Mouse (Mus musculus) midbrain, postnatal 0 days (tissue): ENCODE data around the gene Caskin1. TPM values are rescaled to one million over a fixed set of nuclear protein-coding genes. Genes with fewer than 3 reads are reported as not detected.

ENCODE experiments used
- ATAC-seq: fragments of 200-750 bp; cut with Nextera tagmentation; 2 replicates; pipeline ENCODE4 v1.8.0; 2017; ENCODE audit warnings: moderate number of reproducible peaks, mild to moderate bottlenecking, moderate TSS enrichment, moderate library complexity; ENCODE audit not compliant: low FRiP score
- DNase-seq: peaks from one replicate; pipeline ENCODE4 v3.0.0-alpha.2; 2015; ENCODE audit warnings: low spot score
- H3K27ac ChIP-seq: fragments of 300-500 bp; sonication (generic); 2 replicates; pipeline ENCODE4 v1.5.1; 2014; ENCODE audit warnings: low read depth, mild to moderate bottlenecking, low read length, mixed read lengths
- H3K27me3 ChIP-seq: fragments of 300-500 bp; sonication (generic); 2 replicates; pipeline ENCODE4 v1.6.1; 2014; ENCODE audit warnings: low read length, control low read depth, mixed read lengths; ENCODE audit not compliant: insufficient read depth
- H3K36me3 ChIP-seq: fragments of 300-500 bp; sonication (generic); 2 replicates; pipeline ENCODE4 v1.6.1; 2014; ENCODE audit warnings: low read length, control low read depth, mixed read lengths; ENCODE audit not compliant: insufficient read depth
- H3K4me1 ChIP-seq: fragments of 300-500 bp; sonication (generic); 2 replicates; pipeline ENCODE4 v1.6.1; 2014; ENCODE audit warnings: mild to moderate bottlenecking, control low read depth, antibody characterized with exemption, low read length, mixed read lengths; ENCODE audit not compliant: insufficient read depth
- H3K4me2 ChIP-seq: fragments of 300-500 bp; sonication (generic); 2 replicates; pipeline ENCODE4 v1.6.1; 2014; ENCODE audit warnings: low read depth, mild to moderate bottlenecking, low read length, mixed read lengths; ENCODE audit not compliant: poor library complexity, severe bottlenecking
- H3K4me3 ChIP-seq: fragments of 300-500 bp; sonication (generic); 2 replicates; pipeline ENCODE4 v1.5.1; 2014; ENCODE audit warnings: low read depth, mild to moderate bottlenecking, low read length, moderate library complexity
- H3K9ac ChIP-seq: fragments of 300-500 bp; sonication (generic); replicated peaks from 2 replicates; pipeline ENCODE4 v1.6.1; 2014; ENCODE audit warnings: mild to moderate bottlenecking, low read length, moderate library complexity, mixed read lengths; ENCODE audit not compliant: poor library complexity, severe bottlenecking
- H3K9me3 ChIP-seq: fragments of 300-500 bp; sonication (generic); 2 replicates; pipeline ENCODE4 v1.6.1; 2016; ENCODE audit warnings: low read length, control low read depth
- CTCF ChIP-seq: IDR thresholded peaks from 2 replicates; pipeline ENCODE4 v1.5.1; 2016; ENCODE audit warnings: antibody characterized with exemption, mild to moderate bottlenecking
- WGBS: fragments of 180-500 bp; shearing (Covaris S2); extraction: QIAGEN DNeasy Blood & Tissue Kit; methylation state at CpG from one replicate; pipeline ENCODE4 v1.1.7; 2014; 5-methylcytosine and 5-hydroxymethylcytosine counted together
- polyA plus RNA-seq: library from polyadenylated mRNA; unstranded; fragments of >200 nt; fragmentation: Nextera tagmentation; extraction: Ambion mirVana; gene quantifications from 2 replicates; pipeline ENCODE4 v1.2.1, GENCODE M21; 2015
- total RNA-seq: library from RNA; depleted of rRNA; stranded (reverse); fragments of >200 nt; gene quantifications from 2 replicates; pipeline ENCODE4 v1.2.3, GENCODE M21; 2014

Caskin1 gene
- total and polyA plus RNA-seq, 2 experiments from 2014 or later, result 47.5 to 151 TPM

- peaks cover 35% of the 10 kb centered on the region for H3K36me3 ChIP-seq
- no peak overlapping the region for H3K4me2 ChIP-seq
- H3K27me3 ChIP-seq, result no peaks in the 10 kb centered on the region
- no peak overlapping the region for H3K9ac ChIP-seq
- H3K9me3 ChIP-seq, result no peaks in the 10 kb centered on the region
- WGBS, result 82% methylated on average over 5 of the region's 5 CpGs
- TF ChIP-seq CTCF, result no peak
- no peak for ATAC-seq
- peak; percentile 54 for DNase-seq
- no peak overlapping the region for H3K4me3 ChIP-seq
- H3K27ac ChIP-seq, result no peak overlapping the region
- peaks cover 20% of the 10 kb centered on the region for H3K4me1 ChIP-seq
These were observed 13.8 kb upstream of the Caskin1 start for GRCm38 (mm10) chr17:24474557-24474956.

GRCm38 (mm10) chr17:24475586-24475985 lies 12.8 kb upstream of the Caskin1 start:
- TF ChIP-seq CTCF, result no peak
- DNase-seq, result no peak
- peaks cover 35% of the 10 kb centered on the region for H3K36me3 ChIP-seq
- H3K4me3 ChIP-seq, result no peak overlapping the region
- no peaks in the 10 kb centered on the region for H3K9me3 ChIP-seq
- no peak for ATAC-seq
- H3K27me3 ChIP-seq, result no peaks in the 10 kb centered on the region
- H3K9ac ChIP-seq, result no peak overlapping the region
- WGBS, result 93% methylated on average over 6 of the region's 6 CpGs
- no peak overlapping the region for H3K27ac ChIP-seq
- H3K4me2 ChIP-seq, result no peak overlapping the region
- H3K4me1 ChIP-seq, result peaks cover 20% of the 10 kb centered on the region

GRCm38 (mm10) chr17:24476022-24476776 lies 12.2 kb upstream of the Caskin1 start:
- Histone ChIP-seq H3K4me1 (peaks cover 20% of the 10 kb centered on the region), H3K36me3 (peaks cover 35% of the 10 kb centered on the region), H3K9me3 (no peaks in the 10 kb centered on the region), H3K4me3 (no peak overlapping the region), H3K27ac (no peak overlapping the region), H3K9ac (no peak overlapping the region), H3K27me3 (no peaks in the 10 kb centered on the region), H3K4me2 (no peak overlapping the region)
- WGBS, result 92% methylated on average over 10 of the region's 10 CpGs
- DNase-seq, result no peak
- ATAC-seq, result no peak
- no peak for TF ChIP-seq CTCF

- peak overlapping the region; percentile 69; the same call in 1 of the 2 replicates for H3K9ac ChIP-seq
- no peaks in the 10 kb centered on the region for H3K27me3 ChIP-seq
- H3K9me3 ChIP-seq, result no peaks in the 10 kb centered on the region
- peak overlapping the region; percentile 77 for H3K4me2 ChIP-seq
- 92% methylated on average over 20 of the region's 20 CpGs for WGBS
- ATAC-seq (no peak), DNase-seq (no peak)
- H3K27ac ChIP-seq, result no peak overlapping the region
- H3K4me3 ChIP-seq, result 0 out of 2 replicates have a peak overlapping the region, but pooled peaks have one; percentile 56
- no peak for TF ChIP-seq CTCF
- peaks cover 35% of the 10 kb centered on the region for H3K36me3 ChIP-seq
- peaks cover 12% of the 10 kb centered on the region for H3K4me1 ChIP-seq
These were observed 11.1 kb upstream of the Caskin1 start for GRCm38 (mm10) chr17:24477053-24477984.

GRCm38 (mm10) chr17:24477985-24478600 lies 10.3 kb upstream of the Caskin1 start:
- ATAC-seq, result no peak
- 50% methylated on average over 11 of the region's 11 CpGs for WGBS
- H3K9me3 ChIP-seq, result no peaks in the 10 kb centered on the region
- peaks cover 35% of the 10 kb centered on the region for H3K36me3 ChIP-seq
- TF ChIP-seq CTCF, result no peak
- peak overlapping the region; percentile 32; the same call in 1 of the 2 replicates for H3K27ac ChIP-seq
- peak overlapping the region; percentile 77 for H3K4me2 ChIP-seq
- no peak for DNase-seq
- peaks cover 6% of the 10 kb centered on the region for H3K4me1 ChIP-seq
- no peaks in the 10 kb centered on the region for H3K27me3 ChIP-seq
- peak overlapping the region; percentile 69 for H3K9ac ChIP-seq
- peak overlapping the region; percentile 56 for H3K4me3 ChIP-seq
